Mouse (Mus musculus) heart, embryonic 16.5 days (tissue): ENCODE measurements at regions not wholly inside any gene's neighbourhood (a gene's known extent, or its start where the extent isn't known, plus 50 kb on each side); places are given as distances from the start of the nearest gene placed in this dataset.

Experiments used
- ATAC-seq: fragments of 200-750 bp; cut with Nextera tagmentation; replicated peaks from 2 replicates; pipeline ENCODE4 v1.8.0; 2017; ENCODE audit warnings: moderate number of reproducible peaks; ENCODE audit not compliant: insufficient read depth, low FRiP score; ENCODE audit errors: extremely low read depth
- H3K27ac ChIP-seq: fragments of 300-500 bp; sonication (generic); 2 replicates; pipeline ENCODE4 v1.5.1; 2014; ENCODE audit warnings: mild to moderate bottlenecking, low read length, control low read depth, moderate library complexity
- H3K27me3 ChIP-seq: fragments of 300-500 bp; sonication (generic); 2 replicates; pipeline ENCODE4 v1.6.1; 2014; ENCODE audit warnings: low read length, mixed read lengths; ENCODE audit not compliant: control insufficient read depth, insufficient read depth
- H3K36me3 ChIP-seq: fragments of 300-500 bp; sonication (generic); 2 replicates; pipeline ENCODE4 v1.6.1; 2014; ENCODE audit not compliant: control insufficient read depth, insufficient read depth
- H3K4me1 ChIP-seq: fragments of 300-500 bp; sonication (generic); 2 replicates; pipeline ENCODE4 v1.6.1; 2014; ENCODE audit warnings: low read length, mixed read lengths; ENCODE audit not compliant: control insufficient read depth, insufficient read depth
- H3K4me2 ChIP-seq: fragments of 300-500 bp; sonication (generic); 2 replicates; pipeline ENCODE4 v1.6.1; 2014; ENCODE audit warnings: low read depth, mild to moderate bottlenecking, control low read depth, low read length
- H3K4me3 ChIP-seq: fragments of 300-500 bp; sonication (generic); 2 replicates; pipeline ENCODE4 v1.5.1; 2014; ENCODE audit warnings: mild to moderate bottlenecking, control low read depth, low read length
- H3K9ac ChIP-seq: fragments of 300-500 bp; sonication (generic); 2 replicates; pipeline ENCODE4 v1.6.1; 2014; ENCODE audit warnings: low read length, control low read depth
- H3K9me3 ChIP-seq: fragments of 300-500 bp; sonication (generic); replicated peaks from 2 replicates; pipeline ENCODE4 v1.6.1; 2016; ENCODE audit warnings: low read length; ENCODE audit not compliant: control insufficient read depth
- WGBS: fragments of 180-500 bp; shearing (Covaris S2); extraction: QIAGEN DNeasy Blood & Tissue Kit; methylation state at CpG from one replicate; pipeline ENCODE4 v1.1.7; 2014; 5-methylcytosine and 5-hydroxymethylcytosine counted together

- no peak overlapping the region for H3K4me2 ChIP-seq
- H3K36me3 ChIP-seq: no peaks in the 10 kb centered on the region
- no peaks in the 10 kb centered on the region for H3K4me1 ChIP-seq
- WGBS: 61% methylated on average over 5 of the region's 5 CpGs
- H3K9ac ChIP-seq: no peak overlapping the region
- H3K27ac ChIP-seq: no peak overlapping the region
- no peaks in the 10 kb centered on the region for H3K9me3 ChIP-seq
- H3K27me3 ChIP-seq: no peaks in the 10 kb centered on the region
- ATAC-seq: no peak
- H3K4me3 ChIP-seq: no peak overlapping the region
Measured at GRCm38 (mm10) chr2:116697542-116697941, 180.9 kb upstream of the Tmco5 start.

DNA sequence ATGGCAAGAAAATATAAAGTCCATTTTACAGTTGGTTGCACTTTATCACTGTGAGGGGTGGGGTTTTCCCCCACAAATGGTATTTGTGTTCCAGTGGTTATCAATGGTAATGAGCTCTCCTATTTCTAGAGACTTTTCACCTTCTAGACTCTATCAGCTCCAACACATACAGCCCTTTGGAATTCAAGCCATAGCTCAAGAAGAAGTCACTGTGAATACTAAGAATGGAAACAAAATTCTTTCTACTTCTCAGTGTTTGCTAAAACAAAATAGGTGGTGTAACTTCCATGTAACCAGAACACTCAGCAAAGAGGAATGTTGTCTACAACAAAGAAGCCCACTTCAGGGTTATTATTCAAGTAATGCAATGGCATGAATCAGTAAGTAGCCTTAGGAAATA is 173.8 kb upstream of the Tmco5 start:
- Histone ChIP-seq H3K36me3 (no peaks in the 10 kb centered on the region), H3K4me1 (no peaks in the 10 kb centered on the region), H3K9me3 (no peaks in the 10 kb centered on the region), H3K9ac (no peak overlapping the region), H3K4me3 (no peak overlapping the region), H3K27me3 (no peaks in the 10 kb centered on the region), H3K4me2 (no peak overlapping the region), H3K27ac (no peak overlapping the region)
- no peak for ATAC-seq

DNA sequence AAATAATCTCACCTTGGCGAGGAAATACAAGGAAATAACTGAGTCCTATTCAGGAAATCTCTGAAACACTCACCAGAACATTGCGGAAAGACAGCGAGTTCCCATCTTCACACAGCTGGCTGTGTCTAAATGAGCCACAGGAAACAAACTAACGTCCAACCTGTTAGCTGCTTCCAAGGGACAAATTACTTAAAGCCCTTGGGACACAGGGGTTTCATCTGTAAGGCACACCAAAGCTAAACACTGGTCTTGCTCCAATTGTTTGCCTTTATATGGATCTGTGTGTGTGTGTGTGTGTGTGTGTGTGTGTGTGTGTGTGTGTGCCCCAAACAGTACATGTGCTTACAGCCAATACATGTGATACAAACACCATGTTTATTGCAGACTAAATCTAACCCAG is 168.9 kb upstream of the Tmco5 start:
- 60% methylated on average over 4 of the region's 4 CpGs for WGBS

DNA sequence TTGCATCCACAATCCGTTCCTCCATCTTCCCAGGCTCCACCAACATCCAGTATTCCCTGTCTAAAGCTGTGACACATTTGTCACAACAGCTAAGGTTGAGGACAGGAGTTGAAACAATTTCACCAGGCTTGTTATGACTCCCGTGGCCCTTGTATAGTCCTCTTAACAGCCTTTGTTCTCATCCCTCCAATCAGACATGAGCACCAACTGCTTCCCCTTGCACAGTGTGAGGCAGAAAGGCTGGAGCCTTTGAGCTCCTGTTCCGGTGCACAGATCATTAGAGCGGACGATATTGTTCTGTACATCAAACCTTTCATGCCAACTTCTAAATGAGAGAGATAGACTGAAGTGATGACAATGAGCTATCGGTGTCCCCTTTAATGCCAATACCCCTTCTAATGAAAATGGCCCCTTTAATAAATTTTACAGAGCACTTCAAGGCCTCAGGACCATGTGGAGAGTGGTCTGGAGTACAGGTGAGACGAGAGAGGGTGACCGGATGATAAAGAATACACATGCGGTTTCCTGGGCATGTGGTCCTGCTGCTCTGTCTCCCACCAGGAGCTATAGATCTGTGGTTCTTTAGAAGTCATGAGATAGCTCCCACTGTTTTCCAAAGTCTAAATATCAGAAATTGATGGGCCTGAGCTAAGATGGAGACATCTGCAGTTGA is 161.8 kb upstream of the Tmco5 start:
- no peak overlapping the region for H3K27ac ChIP-seq
- ATAC-seq: no peak
- no peak overlapping the region for H3K9ac ChIP-seq
- no peak overlapping the region for H3K4me3 ChIP-seq
- H3K36me3 ChIP-seq: no peaks in the 10 kb centered on the region
- 75% methylated on average over 9 of the region's 9 CpGs for WGBS
- no peak overlapping the region for H3K4me2 ChIP-seq
- no peaks in the 10 kb centered on the region for H3K4me1 ChIP-seq
- no peaks in the 10 kb centered on the region for H3K9me3 ChIP-seq
- H3K27me3 ChIP-seq: no peaks in the 10 kb centered on the region

More for the DNA sequence above, 168.9 kb upstream of the Tmco5 start:
- Histone ChIP-seq H3K27me3 (no peaks in the 10 kb centered on the region), H3K9ac (no peak overlapping the region), H3K9me3 (no peaks in the 10 kb centered on the region), H3K27ac (no peak overlapping the region), H3K4me1 (no peaks in the 10 kb centered on the region), H3K36me3 (no peaks in the 10 kb centered on the region), H3K4me3 (no peak overlapping the region), H3K4me2 (no peak overlapping the region)
- ATAC-seq: no peak

DNA sequence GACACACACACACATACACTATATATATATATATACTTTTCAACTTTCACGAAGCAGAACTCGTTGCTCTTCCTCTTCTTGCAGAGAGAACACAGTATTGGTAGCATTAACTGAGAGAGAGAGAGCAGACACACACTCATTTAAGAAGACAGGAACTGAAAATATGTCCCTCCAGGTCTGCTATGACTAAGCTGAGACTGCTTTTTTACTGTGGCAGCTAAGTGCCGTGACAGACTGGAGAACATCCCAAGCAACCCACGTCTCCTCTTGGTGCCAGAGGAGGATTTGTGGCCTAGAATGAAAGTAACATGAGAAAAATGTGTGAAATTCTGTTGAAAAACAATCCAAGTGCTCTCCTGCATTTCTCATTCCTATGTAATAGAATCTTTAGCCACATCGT is 159.9 kb upstream of the Tmco5 start:
- no peak overlapping the region for H3K9ac ChIP-seq
- 77% methylated on average over 5 of the region's 5 CpGs for WGBS
- no peak overlapping the region for H3K27ac ChIP-seq
- no peaks in the 10 kb centered on the region for H3K27me3 ChIP-seq
- no peaks in the 10 kb centered on the region for H3K4me1 ChIP-seq
- H3K36me3 ChIP-seq: no peaks in the 10 kb centered on the region
- H3K9me3 ChIP-seq: no peaks in the 10 kb centered on the region
- no peak overlapping the region for H3K4me2 ChIP-seq
- H3K4me3 ChIP-seq: no peak overlapping the region
- ATAC-seq: no peak

- Histone ChIP-seq H3K4me1 (no peaks in the 10 kb centered on the region), H3K4me2 (no peak overlapping the region)
Measured at GRCm38 (mm10) chr2:116727591-116727990, 150.9 kb upstream of the Tmco5 start.

GRCm38 (mm10) chr2:116735702-116736101 is 142.8 kb upstream of the Tmco5 start:
- no peak overlapping the region for H3K9ac ChIP-seq
- H3K4me3 ChIP-seq: no peak overlapping the region
- ATAC-seq: peak; percentile 81
- no peak overlapping the region for H3K4me2 ChIP-seq
- H3K36me3 ChIP-seq: no peaks in the 10 kb centered on the region
- H3K4me1 ChIP-seq: no peaks in the 10 kb centered on the region
- WGBS: 16% methylated on average over 3 of the region's 3 CpGs
- H3K27ac ChIP-seq: no peak overlapping the region
- no peaks in the 10 kb centered on the region for H3K9me3 ChIP-seq
- no peaks in the 10 kb centered on the region for H3K27me3 ChIP-seq

More at GRCm38 (mm10) chr2:116727591-116727990, 150.9 kb upstream of the Tmco5 start:
- WGBS: 38% methylated on average over 1 of the region's 1 CpGs
- Histone ChIP-seq H3K36me3 (no peaks in the 10 kb centered on the region), H3K27me3 (no peaks in the 10 kb centered on the region), H3K9me3 (no peaks in the 10 kb centered on the region), H3K4me3 (no peak overlapping the region), H3K9ac (no peak overlapping the region), H3K27ac (no peak overlapping the region)
- ATAC-seq: no peak

GRCm38 (mm10) chr2:116768459-116769047 is 109.9 kb upstream of the Tmco5 start:
- H3K36me3 ChIP-seq: no peaks in the 10 kb centered on the region
- peak overlapping the region; percentile 4 for H3K4me3 ChIP-seq
- H3K4me2 ChIP-seq: peak overlapping the region; percentile 39; the same call in 1 of the 2 replicates
- no peak for ATAC-seq
- H3K27ac ChIP-seq: no peak overlapping the region
- no peak overlapping the region for H3K9ac ChIP-seq
- 39% methylated on average over 15 of the region's 15 CpGs for WGBS
- peaks cover 13% of the 10 kb centered on the region; the same call in 1 of the 2 replicates for H3K27me3 ChIP-seq
- no peaks in the 10 kb centered on the region for H3K9me3 ChIP-seq
- H3K4me1 ChIP-seq: peaks cover 4% of the 10 kb centered on the region; the same call in 1 of the 2 replicates

DNA sequence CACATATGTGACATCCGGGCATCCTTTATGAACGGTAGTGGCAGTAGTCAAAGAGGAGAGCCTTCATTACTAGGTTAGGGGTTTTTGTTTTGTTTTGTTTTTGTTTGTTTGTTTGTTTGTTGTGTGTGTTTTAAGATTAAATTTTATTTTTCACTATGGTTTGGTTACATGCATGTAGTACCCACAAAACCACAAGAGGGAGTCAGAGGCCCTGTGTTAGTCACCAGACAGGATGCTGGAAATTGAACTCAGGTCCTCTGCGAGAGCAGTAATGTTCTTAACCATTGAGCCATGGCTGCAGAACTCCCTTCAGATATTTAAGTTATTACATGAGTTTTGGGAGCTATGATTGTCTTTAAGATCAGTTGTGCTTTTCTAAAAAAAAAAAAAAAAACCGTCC is 109.3 kb upstream of the Tmco5 start:
- Histone ChIP-seq H3K9ac (no peak overlapping the region), H3K27me3 (peaks cover 13% of the 10 kb centered on the region; the same call in 1 of the 2 replicates), H3K4me2 (no peak overlapping the region), H3K27ac (no peak overlapping the region), H3K4me3 (no peak overlapping the region), H3K4me1 (peaks cover 4% of the 10 kb centered on the region; the same call in 1 of the 2 replicates), H3K9me3 (no peaks in the 10 kb centered on the region), H3K36me3 (no peaks in the 10 kb centered on the region)
- 76% methylated on average over 4 of the region's 4 CpGs for WGBS
- ATAC-seq: no peak
